Mouse (Mus musculus) lung, postnatal 0 days (tissue): ENCODE measurements around the gene Cttn.

Source experiments
- CTCF ChIP-seq: IDR thresholded peaks from 2 replicates; pipeline ENCODE4 v1.5.1; 2016; ENCODE audit warnings: antibody characterized with exemption, mild to moderate bottlenecking
- EP300 ChIP-seq: IDR thresholded peaks from 2 replicates; pipeline ENCODE4 v1.6.1; 2016; ENCODE audit warnings: antibody characterized with exemption, mild to moderate bottlenecking, control low read depth

- no peak for TF ChIP-seq CTCF
- no peak for TF ChIP-seq EP300
These were observed 58.6 kb downstream of the Cttn start for GRCm38 (mm10) chr7:144411967-144412906.
